ENCODE assay signal across 27 mouse cellular contexts in genomic region chr5:54582175-54582574, GRCm38 (mm10).
A peak's percentile ranks its signal among the peaks of the same experiment; 100 is the strongest.
DNase-seq lines count a peak whose midpoint lies in the region; ATAC-seq and TF ChIP-seq lines count a peak whose summit lies in the region.
"Had no signal": no experiment of that assay in that cellular context is flagged by ENCODE, and none has a peak within 500 bp of the region (broad histone marks: within the 10 kb centered on the region; RNA-seq: fewer than 3 reads in every experiment).

No protein-coding gene starts in this region.

- no peak overlapping the region for H3K4me2 ChIP-seq in forebrain, postnatal 0 days (ENCODE audit: low read depth)
- no peak overlapping the region for H3K4me2 ChIP-seq in forebrain, embryonic 16.5 days (ENCODE audit: low read length)
- H3K4me2 ChIP-seq: embryonic facial prominence, embryonic 13.5 days; embryonic facial prominence, embryonic 15.5 days; forebrain, embryonic 12.5 days had no signal

- no peaks in the 10 kb centered on the region for H3K27me3 ChIP-seq in forebrain, postnatal 0 days (ENCODE audit: insufficient read depth, low read length)
- H3K27me3 ChIP-seq in forebrain, embryonic 16.5 days (replicated peaks; ENCODE audit: control insufficient read depth, insufficient read depth, low read length): no peaks in the 10 kb centered on the region
- H3K27me3 ChIP-seq: CH12.LX; embryonic facial prominence, embryonic 13.5 days; embryonic facial prominence, embryonic 15.5 days; forebrain, embryonic 12.5 days had no signal

- no peak overlapping the region for H3K9ac ChIP-seq in forebrain, postnatal 0 days
- H3K9ac ChIP-seq in forebrain, embryonic 16.5 days (replicated peaks; ENCODE audit: low read depth, low read length): no peak overlapping the region
- H3K9ac ChIP-seq: embryonic facial prominence, embryonic 13.5 days; embryonic facial prominence, embryonic 15.5 days; forebrain, embryonic 12.5 days had no signal

- WGBS in forebrain, postnatal 0 days: 71% methylated on average over 2 of the region's 2 CpGs
- 85% methylated on average over 2 of the region's 2 CpGs for WGBS in forebrain, embryonic 16.5 days

- TF ChIP-seq CTCF in forebrain, postnatal 0 days (IDR thresholded peaks at IDR 0.05; ENCODE audit: low read depth): no peak

- H3K36me3 ChIP-seq in forebrain, postnatal 0 days (ENCODE audit: insufficient read depth): no peaks in the 10 kb centered on the region
- no peaks in the 10 kb centered on the region for H3K36me3 ChIP-seq in forebrain, embryonic 16.5 days (ENCODE audit: control insufficient read depth, insufficient read depth)
- H3K36me3 ChIP-seq: embryonic facial prominence, embryonic 13.5 days; embryonic facial prominence, embryonic 15.5 days; forebrain, embryonic 10.5 days; forebrain, embryonic 12.5 days; G1E had no signal

- H3K4me1 ChIP-seq in forebrain, postnatal 0 days (ENCODE audit: insufficient read depth): no peaks in the 10 kb centered on the region
- H3K4me1 ChIP-seq in forebrain, embryonic 16.5 days (replicated peaks; ENCODE audit: control insufficient read depth, insufficient read depth, low read length): no peaks in the 10 kb centered on the region
- H3K4me1 ChIP-seq: embryonic facial prominence, embryonic 13.5 days; embryonic facial prominence, embryonic 15.5 days; forebrain, embryonic 10.5 days; forebrain, embryonic 12.5 days had no signal

- no peaks in the 10 kb centered on the region for H3K9me3 ChIP-seq in forebrain, postnatal 0 days (ENCODE audit: low read length)
- H3K9me3 ChIP-seq in forebrain, embryonic 16.5 days (ENCODE audit: control insufficient read depth, low read length): no peaks in the 10 kb centered on the region
- H3K9me3 ChIP-seq: embryonic facial prominence, embryonic 13.5 days; embryonic facial prominence, embryonic 15.5 days; forebrain, embryonic 10.5 days; forebrain, embryonic 12.5 days; G1E had no signal

- ATAC-seq in forebrain, postnatal 0 days: peak; percentile 51; the same call in 1 of the 2 replicates
- no peak for ATAC-seq in forebrain, embryonic 16.5 days
- ATAC-seq: activated CD4-positive, CD25-positive, alpha-beta regulatory T cell, adult 4 months; CD4-positive, CD25-positive, alpha-beta regulatory T cell, adult 4 months; forebrain, embryonic 14.5 days; Patski had no signal

- no peak overlapping the region for H3K27ac ChIP-seq in forebrain, postnatal 0 days (ENCODE audit: low read depth, low read length)
- no peak overlapping the region for H3K27ac ChIP-seq in forebrain, embryonic 16.5 days (ENCODE audit: low read length)
- H3K27ac ChIP-seq: embryonic facial prominence, embryonic 13.5 days; embryonic facial prominence, embryonic 15.5 days; forebrain, embryonic 10.5 days; forebrain, embryonic 12.5 days had no signal

- no peak overlapping the region for H3K4me3 ChIP-seq in forebrain, postnatal 0 days (ENCODE audit: low read depth, low read length)
- H3K4me3 ChIP-seq in forebrain, embryonic 16.5 days (replicated peaks; ENCODE audit: low read length): no peak overlapping the region
- H3K4me3 ChIP-seq: embryonic facial prominence, embryonic 13.5 days; embryonic facial prominence, embryonic 15.5 days; erythroblast, embryonic 14.5 days; forebrain, embryonic 10.5 days; forebrain, embryonic 12.5 days had no signal

- no peak for DNase-seq in forebrain, postnatal 0 days
- peak; percentile 6 to 23 for DNase-seq in frontal cortex, adult 2 months (ENCODE audit: extremely low spot score in 1 of 2, low spot score in 1 of 2)
- no peak for DNase-seq in frontal cortex, postnatal 10 days (ENCODE audit: low spot score in 2 of 2)
- DNase-seq in right cerebral cortex, adult 2 months (ENCODE audit: low spot score in 2 of 2): no peak
- DNase-seq: adrenal gland, adult 8-10 months; adrenal gland, postnatal 14 days; adrenal gland, postnatal 36 days; B cell, adult 2 months; cerebellum, adult 11 months; cerebellum, adult 18-20 months; cerebellum, adult 8-10 months; cerebellum, adult 9-11 months; cerebellum, postnatal 14 days; cerebellum, postnatal 36 days; embryo, embryonic 11 days had no signal

Comparison
In these comparisons a context has a peak if more than half of its experiments do, and no peak if none do; other contexts are left out.
1. DNase-seq: peak in frontal cortex, adult 2 months (2 of 2); none in forebrain, postnatal 0 days (single experiment), frontal cortex, postnatal 10 days (0 of 2) and right cerebral cortex, adult 2 months (0 of 2).